Mouse (Mus musculus) lung, postnatal 0 days (tissue): ENCODE data around the gene Mlana.

Experiments used
- CTCF ChIP-seq: IDR thresholded peaks from 2 replicates; pipeline ENCODE4 v1.5.1; 2016; ENCODE audit warnings: antibody characterized with exemption, mild to moderate bottlenecking
- EP300 ChIP-seq: IDR thresholded peaks from 2 replicates; pipeline ENCODE4 v1.6.1; 2016; ENCODE audit warnings: antibody characterized with exemption, mild to moderate bottlenecking, control low read depth

- TF ChIP-seq CTCF, result no peak
- TF ChIP-seq EP300, result no peak
Measured at GRCm38 (mm10) chr19:29708003-29708402, 10.4 kb downstream of the Mlana start.
